Mouse (Mus musculus): Measurements from ENCODE around the gene C2. TPM values are rescaled to one million over a fixed set of nuclear protein-coding genes. Genes with fewer than 3 reads are reported as not detected.
A peak's percentile ranks its signal among the peaks of the same experiment; 100 is the strongest.

Gene C2
- total and polyA plus RNA-seq, 2 experiments from 2014 or later, result 5.4 to 5.5 TPM

- TF ChIP-seq CTCF (IDR thresholded peaks at IDR 0.05; ENCODE audit: low read depth), result no peak
- Histone ChIP-seq H3K4me2 (ENCODE audit: low read depth, low read length) (no peak overlapping the region), H3K9me3 (ENCODE audit: low read length) (no peaks in the 10 kb centered on the region), H3K27me3 (ENCODE audit: insufficient read depth, low read length) (no peaks in the 10 kb centered on the region), H3K4me1 (ENCODE audit: insufficient read depth, low read length) (no peaks in the 10 kb centered on the region), H3K27ac (no peak overlapping the region), H3K4me3 (ENCODE audit: low read length) (no peak overlapping the region), H3K36me3 (ENCODE audit: insufficient read depth, low read length) (peaks cover 15% of the 10 kb centered on the region), H3K9ac (replicated peaks; ENCODE audit: low read length) (no peak overlapping the region)
- 85% methylated on average over 6 of the region's 6 CpGs for WGBS
- no peak for DNase-seq (ENCODE audit: low spot score)
- no peak for ATAC-seq
These were observed 40.0 kb upstream of the C2 start for GRCm38 (mm10) chr17:34937960-34938505.

- no peaks in the 10 kb centered on the region for H3K4me1 ChIP-seq (ENCODE audit: insufficient read depth, low read length)
- DNase-seq (ENCODE audit: low spot score), result no peak
- ATAC-seq, result no peak
- H3K36me3 ChIP-seq (ENCODE audit: insufficient read depth, low read length), result peaks cover 20% of the 10 kb centered on the region
- WGBS, result 52% methylated on average over 8 of the region's 8 CpGs
- no peak overlapping the region for H3K4me2 ChIP-seq (ENCODE audit: low read depth, low read length)
- H3K4me3 ChIP-seq (ENCODE audit: low read length), result no peak overlapping the region
- no peak overlapping the region for H3K27ac ChIP-seq
- TF ChIP-seq CTCF (IDR thresholded peaks at IDR 0.05; ENCODE audit: low read depth), result no peak
- no peaks in the 10 kb centered on the region for H3K27me3 ChIP-seq (ENCODE audit: insufficient read depth, low read length)
- H3K9me3 ChIP-seq (ENCODE audit: low read length), result no peaks in the 10 kb centered on the region
- H3K9ac ChIP-seq (replicated peaks; ENCODE audit: low read length), result no peak overlapping the region
These were observed 36.8 kb upstream of the C2 start for GRCm38 (mm10) chr17:34934830-34935229.

- ATAC-seq (no peak), DNase-seq (ENCODE audit: low spot score) (no peak)
- Histone ChIP-seq H3K9me3 (ENCODE audit: low read length) (no peaks in the 10 kb centered on the region), H3K9ac (replicated peaks; ENCODE audit: low read length) (no peak overlapping the region), H3K27me3 (ENCODE audit: insufficient read depth, low read length) (no peaks in the 10 kb centered on the region), H3K27ac (no peak overlapping the region), H3K4me1 (ENCODE audit: insufficient read depth, low read length) (no peaks in the 10 kb centered on the region), H3K4me2 (ENCODE audit: low read depth, low read length) (no peak overlapping the region), H3K4me3 (ENCODE audit: low read length) (no peak overlapping the region), H3K36me3 (ENCODE audit: insufficient read depth, low read length) (peaks cover 20% of the 10 kb centered on the region)
- WGBS, result 68% methylated on average over 24 of the region's 24 CpGs
- TF ChIP-seq CTCF (IDR thresholded peaks at IDR 0.05; ENCODE audit: low read depth), result no peak
These were observed 36.0 kb upstream of the C2 start for GRCm38 (mm10) chr17:34934031-34934430.

- H3K9ac ChIP-seq (replicated peaks; ENCODE audit: low read length), result peak overlapping the region; percentile 73
- peak overlapping the region; percentile 75 for H3K4me3 ChIP-seq (ENCODE audit: low read length)
- no peak overlapping the region for H3K27ac ChIP-seq
- H3K27me3 ChIP-seq (ENCODE audit: insufficient read depth, low read length), result no peaks in the 10 kb centered on the region
- no peaks in the 10 kb centered on the region for H3K4me1 ChIP-seq (ENCODE audit: insufficient read depth, low read length)
- peaks cover 20% of the 10 kb centered on the region for H3K36me3 ChIP-seq (ENCODE audit: insufficient read depth, low read length)
- H3K4me2 ChIP-seq (ENCODE audit: low read depth, low read length), result peak overlapping the region; percentile 88
- 83% methylated on average over 8 of the region's 8 CpGs for WGBS
- DNase-seq (ENCODE audit: low spot score) (no peak), ATAC-seq (no peak)
- no peak for TF ChIP-seq CTCF (IDR thresholded peaks at IDR 0.05; ENCODE audit: low read depth)
- no peaks in the 10 kb centered on the region for H3K9me3 ChIP-seq (ENCODE audit: low read length)
These were observed 34.2 kb upstream of the C2 start for GRCm38 (mm10) chr17:34932287-34932686.

- Histone ChIP-seq H3K4me1 (ENCODE audit: insufficient read depth, low read length) (no peaks in the 10 kb centered on the region), H3K9me3 (ENCODE audit: low read length) (no peaks in the 10 kb centered on the region), H3K9ac (replicated peaks; ENCODE audit: low read length) (peak overlapping the region; percentile 73), H3K27ac (peak overlapping the region; percentile 80), H3K4me2 (ENCODE audit: low read depth, low read length) (peak overlapping the region; percentile 88), H3K4me3 (ENCODE audit: low read length) (peak overlapping the region; percentile 75), H3K36me3 (ENCODE audit: insufficient read depth, low read length) (peaks cover 20% of the 10 kb centered on the region), H3K27me3 (ENCODE audit: insufficient read depth, low read length) (no peaks in the 10 kb centered on the region)
- WGBS, result 11% methylated on average over 14 of the region's 14 CpGs
- DNase-seq (ENCODE audit: low spot score) (peak; percentile 49), ATAC-seq (peak; percentile 36)
- no peak for TF ChIP-seq CTCF (IDR thresholded peaks at IDR 0.05; ENCODE audit: low read depth)
These were observed 33.7 kb upstream of the C2 start for GRCm38 (mm10) chr17:34931735-34932098.

GRCm38 (mm10) chr17:34931061-34931734 lies 33.1 kb upstream of the C2 start, which contains the start of gene Neu1:
Neu1 (plus strand) TSS chr17:34931253.
- ATAC-seq (peak; percentile 98), DNase-seq (ENCODE audit: low spot score) (peak; percentile 100)
- H3K27ac ChIP-seq, result peak within 1 kb of the TSS; percentile 80
- no peaks in the 10 kb centered on the region for H3K9me3 ChIP-seq (ENCODE audit: low read length)
- no peaks in the 10 kb centered on the region for H3K27me3 ChIP-seq (ENCODE audit: insufficient read depth, low read length)
- TF ChIP-seq CTCF (IDR thresholded peaks at IDR 0.05; ENCODE audit: low read depth), result peak; percentile 86
- no peaks in the 10 kb centered on the region for H3K4me1 ChIP-seq (ENCODE audit: insufficient read depth, low read length)
- H3K4me3 ChIP-seq (ENCODE audit: low read length), result peak within 1 kb of the TSS; percentile 75
- H3K9ac ChIP-seq (replicated peaks; ENCODE audit: low read length), result peak within 1 kb of the TSS; percentile 73
- peaks cover 20% of the 10 kb centered on the region for H3K36me3 ChIP-seq (ENCODE audit: insufficient read depth, low read length)
- WGBS, result under 1% methylated on average over 38 of the region's 38 CpGs
- H3K4me2 ChIP-seq (ENCODE audit: low read depth, low read length), result peak within 1 kb of the TSS; percentile 88

GRCm38 (mm10) chr17:34928841-34929240 lies 30.8 kb upstream of the C2 start:
- no peak for TF ChIP-seq CTCF (IDR thresholded peaks at IDR 0.05; ENCODE audit: low read depth)
- no peak for DNase-seq (ENCODE audit: low spot score)
- Histone ChIP-seq H3K9ac (replicated peaks; ENCODE audit: low read length) (no peak overlapping the region), H3K9me3 (ENCODE audit: low read length) (no peaks in the 10 kb centered on the region), H3K27ac (no peak overlapping the region), H3K36me3 (ENCODE audit: insufficient read depth, low read length) (0 out of 2 replicates have a peak, but pooled peaks cover 9% of the 10 kb centered on the region), H3K27me3 (ENCODE audit: insufficient read depth, low read length) (no peaks in the 10 kb centered on the region), H3K4me3 (ENCODE audit: low read length) (no peak overlapping the region), H3K4me2 (ENCODE audit: low read depth, low read length) (no peak overlapping the region), H3K4me1 (ENCODE audit: insufficient read depth, low read length) (no peaks in the 10 kb centered on the region)
- 72% methylated on average over 4 of the region's 4 CpGs for WGBS
- no peak for ATAC-seq

Measured in hindbrain, postnatal 0 days (tissue).